Mouse (Mus musculus) lung, postnatal 4 days (tissue): ENCODE measurements around the gene Auts2.

Source experiments
- DNase-seq, 2 experiments: peaks; one replicate each; pipeline ENCODE4 v3.0.0; 2021

The Auts2 gene

GRCm38 (mm10) chr5:132380261-132380660 lies 162.9 kb downstream of the Auts2 start:
- no peak for DNase-seq

GRCm38 (mm10) chr5:132378977-132379376 lies 164.2 kb downstream of the Auts2 start:
- DNase-seq = peak; percentile 32 to 63

- DNase-seq = no peak
Measured at GRCm38 (mm10) chr5:132375130-132375529, 168.0 kb downstream of the Auts2 start.

DNA sequence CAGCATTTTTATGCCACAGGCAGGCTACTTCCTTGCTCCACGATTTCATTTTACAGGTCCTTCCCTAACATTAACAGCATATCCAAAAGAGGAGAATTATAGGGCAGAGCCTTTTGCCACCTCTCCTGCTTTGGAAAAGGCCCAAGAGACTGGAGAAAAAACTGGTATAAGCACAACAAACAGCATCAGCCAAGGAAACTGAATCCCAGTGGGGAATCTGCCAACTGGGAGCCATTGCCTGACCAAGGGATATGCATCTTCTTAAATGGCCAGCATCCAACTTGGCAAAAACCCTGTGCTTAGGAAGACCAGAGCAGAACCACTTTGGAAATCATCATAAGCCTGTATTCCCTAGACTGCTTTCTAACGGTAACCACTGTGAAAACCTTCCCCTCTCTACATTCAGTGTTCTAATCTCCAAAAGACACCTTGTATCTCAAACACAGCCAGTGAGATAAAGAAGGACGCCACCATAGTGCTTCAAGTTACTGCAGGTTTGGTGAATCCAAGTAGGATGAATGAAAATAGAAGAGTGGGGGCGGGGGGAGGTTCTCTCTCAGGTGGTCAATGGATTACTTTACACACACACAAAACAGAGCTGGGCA lies 169.6 kb downstream of the Auts2 start:
- peak in 1 of 2 experiments; percentile 24 for DNase-seq

DNA sequence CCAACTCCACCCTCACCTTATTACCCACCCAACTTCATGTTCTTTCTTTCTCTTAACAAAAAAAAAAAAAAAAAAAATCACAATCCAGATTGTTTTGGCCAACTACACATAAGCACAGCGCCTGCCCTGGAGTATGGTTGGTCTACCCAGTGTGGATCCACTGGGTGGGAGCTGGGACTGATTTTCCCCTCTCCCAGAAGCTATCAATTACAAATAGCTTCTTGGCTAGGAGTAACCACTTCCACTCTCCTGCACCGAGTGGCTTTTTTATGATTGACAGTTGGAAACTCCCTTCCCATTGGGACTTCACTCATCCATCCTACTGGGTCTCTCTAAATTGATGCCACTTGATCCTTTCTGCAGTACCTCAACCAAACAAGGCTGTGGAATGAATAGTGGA lies 170.5 kb downstream of the Auts2 start:
- DNase-seq = no peak

- DNase-seq = peak; percentile 27 to 60
Measured at GRCm38 (mm10) chr5:132368678-132369088, 174.5 kb downstream of the Auts2 start.

- no peak for DNase-seq
Measured at GRCm38 (mm10) chr5:132361276-132361675, 181.9 kb downstream of the Auts2 start.

- DNase-seq = no peak
Measured at GRCm38 (mm10) chr5:132357726-132358125, 185.4 kb downstream of the Auts2 start.

- DNase-seq = no peak
Measured at GRCm38 (mm10) chr5:132355935-132356334, 187.2 kb downstream of the Auts2 start.

DNA sequence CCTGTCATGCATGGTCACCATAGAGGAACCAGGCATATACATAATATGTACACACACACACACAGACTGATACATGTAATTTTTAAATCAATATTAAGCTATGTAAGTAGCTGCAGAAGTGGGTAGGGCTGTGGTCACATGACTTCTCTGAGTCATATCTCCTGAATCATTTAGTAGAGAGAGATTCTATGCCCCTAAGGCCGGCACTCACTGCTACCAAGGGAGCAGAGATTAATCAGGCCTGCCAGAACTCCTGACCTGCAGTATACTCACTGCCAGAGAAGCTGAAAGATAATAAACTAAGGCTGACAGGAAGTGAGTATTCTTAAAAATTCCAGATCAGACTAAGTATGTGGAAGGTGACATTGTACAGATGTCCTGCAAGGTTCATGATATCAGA lies 190.7 kb downstream of the Auts2 start:
- DNase-seq = no peak

DNA sequence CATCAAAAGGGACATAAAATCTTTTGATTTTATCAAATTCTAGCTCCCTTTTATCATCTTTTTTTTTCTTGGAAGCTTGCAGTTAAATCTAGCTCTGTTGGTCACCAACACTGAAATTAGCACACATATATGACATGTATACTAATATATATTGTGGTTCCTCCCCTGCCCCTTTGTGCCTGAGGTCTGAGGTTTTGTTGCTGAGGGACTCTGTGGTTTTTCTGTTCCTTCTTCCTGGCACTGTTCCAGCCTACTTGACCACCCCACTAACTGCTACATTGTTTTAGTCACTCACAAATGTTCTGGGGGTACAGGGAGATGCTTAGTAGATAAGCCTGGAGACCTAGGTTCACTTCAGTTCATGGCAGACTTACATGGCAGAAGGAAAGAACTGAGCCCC lies 192.0 kb downstream of the Auts2 start:
- DNase-seq = no peak

DNA sequence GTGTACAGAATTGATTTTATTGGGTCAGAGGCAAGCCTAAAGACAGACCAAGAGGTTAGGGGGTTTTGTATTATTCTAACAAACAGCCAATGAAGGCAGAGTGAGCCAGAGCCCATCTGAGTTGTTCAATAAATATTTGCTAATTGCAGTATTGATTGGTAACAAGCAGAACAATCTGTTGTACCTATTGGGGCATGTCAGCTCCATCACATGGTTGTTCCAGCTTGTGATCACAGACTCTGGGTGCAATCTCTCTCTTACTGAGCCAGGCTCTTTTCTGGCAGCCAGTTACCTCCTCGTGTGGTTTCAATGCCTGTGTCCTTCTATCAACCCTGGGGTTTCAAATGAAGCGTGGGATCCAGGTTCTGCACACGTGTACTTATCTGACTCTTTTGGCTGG lies 201.8 kb downstream of the Auts2 start:
- DNase-seq = no peak

- DNase-seq = peak in 1 of 2 experiments; percentile 38
Measured at GRCm38 (mm10) chr5:132337677-132338076, 205.5 kb downstream of the Auts2 start.

GRCm38 (mm10) chr5:132335719-132336118 lies 207.4 kb downstream of the Auts2 start:
- peak; percentile 13 to 40 for DNase-seq

DNA sequence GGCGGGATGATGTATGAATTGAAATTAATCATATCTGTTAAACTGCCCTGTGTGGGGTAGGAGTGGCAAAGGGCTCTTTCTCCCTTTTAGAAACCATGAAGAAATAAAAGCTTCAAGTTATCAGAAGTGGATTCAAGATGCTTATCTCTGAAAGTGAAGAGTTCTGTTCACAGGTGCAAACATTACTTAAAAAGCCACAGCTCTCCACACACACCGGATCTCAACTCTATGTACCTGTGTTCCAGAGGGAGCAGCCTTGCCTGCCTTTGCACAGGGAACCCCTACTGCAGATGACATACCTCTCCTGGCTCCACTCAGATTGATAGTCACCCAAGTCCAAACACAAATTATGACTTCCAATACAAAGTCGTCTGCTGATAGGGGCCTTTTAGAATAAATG lies 208.3 kb downstream of the Auts2 start:
- peak in 1 of 2 experiments; percentile 24 for DNase-seq

GRCm38 (mm10) chr5:132333744-132334143 lies 209.4 kb downstream of the Auts2 start:
- DNase-seq = no peak

- no peak for DNase-seq
Measured at GRCm38 (mm10) chr5:132332521-132332920, 210.6 kb downstream of the Auts2 start.

- DNase-seq = peak; percentile 59 to 65
Measured at GRCm38 (mm10) chr5:132329171-132329936, 213.8 kb downstream of the Auts2 start.

GRCm38 (mm10) chr5:132324246-132324883 lies 218.8 kb downstream of the Auts2 start:
- DNase-seq = no peak

DNA sequence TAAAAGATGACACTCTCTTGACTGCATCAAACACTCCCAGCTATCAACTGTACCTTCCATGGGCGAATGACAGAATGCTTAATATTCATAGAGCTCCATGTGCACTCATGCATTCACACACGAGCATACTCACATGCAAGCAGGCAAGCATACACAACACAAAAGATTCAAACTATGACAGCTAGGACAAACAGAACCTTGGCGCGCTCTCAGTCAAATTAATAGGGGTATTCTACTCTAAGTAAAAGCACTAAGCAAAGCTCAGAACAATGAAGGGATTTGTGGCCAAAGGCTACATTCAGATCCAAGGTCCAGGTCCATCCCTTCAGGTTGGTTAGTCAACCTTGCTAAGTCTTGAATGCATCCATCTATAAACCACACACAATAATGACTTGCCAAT lies 219.5 kb downstream of the Auts2 start:
- DNase-seq = no peak

- DNase-seq = no peak
Measured at GRCm38 (mm10) chr5:132322971-132323370, 220.2 kb downstream of the Auts2 start.

DNA sequence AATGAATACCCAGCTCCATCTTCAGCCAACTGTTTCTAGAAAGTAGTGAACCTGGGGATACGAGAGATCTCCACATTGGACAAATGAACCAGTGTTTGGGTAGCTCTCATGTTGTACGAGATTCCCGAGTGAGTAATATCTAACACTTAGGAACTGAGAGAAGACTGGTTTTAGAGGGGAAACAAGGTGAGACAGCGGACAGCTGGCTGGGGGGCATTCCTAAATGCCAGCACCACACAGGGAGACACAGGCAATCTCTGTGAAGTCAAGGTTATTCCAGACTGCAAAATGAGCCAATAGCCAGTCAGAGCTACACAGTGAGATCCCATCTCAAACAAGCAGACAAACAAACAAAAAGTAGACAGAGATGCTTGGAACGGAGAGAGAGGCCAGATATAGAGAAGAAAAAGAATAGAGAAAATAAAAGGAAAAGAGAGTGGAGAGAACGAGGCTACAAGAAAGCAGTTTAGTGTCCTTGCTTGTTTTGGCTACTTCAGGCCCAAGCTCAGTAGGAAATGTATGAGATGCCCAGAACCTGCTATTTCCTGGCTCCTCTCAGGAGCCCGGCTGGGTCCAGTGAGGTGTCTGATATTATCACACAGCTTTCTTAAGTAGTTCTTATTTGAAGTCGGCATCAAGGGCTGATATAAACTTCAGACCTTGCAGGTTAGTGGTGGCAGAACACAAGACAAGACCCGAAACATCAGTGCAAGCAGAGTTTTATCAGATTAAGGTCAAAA lies 224.9 kb downstream of the Auts2 start:
- DNase-seq = no peak

- DNase-seq = no peak
Measured at GRCm38 (mm10) chr5:132316897-132317296, 226.2 kb downstream of the Auts2 start.
